Mouse (Mus musculus): ENCODE data around the gene Helz.
A peak's percentile ranks its signal among the peaks of the same experiment; 100 is the strongest.

Gene Helz

GRCm38 (mm10) chr11:107617976-107618375 is 70.2 kb downstream of the Helz start:
- DNase-seq (ENCODE audit: low spot score in 2 of 2): no peak

DNA sequence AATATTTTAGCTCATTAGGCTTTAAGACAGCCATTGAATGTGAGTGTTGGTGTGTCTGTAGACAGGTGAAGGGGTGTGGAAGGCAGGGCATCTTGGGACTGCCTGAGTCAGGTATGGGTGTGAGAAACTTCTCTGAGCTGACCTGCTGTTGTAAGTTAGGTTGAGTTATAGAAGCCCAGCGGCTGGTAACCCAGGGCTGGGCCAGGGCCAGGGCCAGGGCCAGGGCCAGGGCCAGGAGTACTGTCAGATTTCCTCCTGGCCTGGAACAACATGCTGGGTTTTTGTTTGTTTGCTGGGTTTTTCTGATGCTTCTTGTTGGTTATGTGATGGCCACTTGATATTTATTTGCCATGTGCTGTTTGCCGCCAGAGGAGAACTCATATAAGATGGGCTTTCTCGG is 76.9 kb downstream of the Helz start:
- DNase-seq (ENCODE audit: low spot score in 2 of 2): no peak

DNA sequence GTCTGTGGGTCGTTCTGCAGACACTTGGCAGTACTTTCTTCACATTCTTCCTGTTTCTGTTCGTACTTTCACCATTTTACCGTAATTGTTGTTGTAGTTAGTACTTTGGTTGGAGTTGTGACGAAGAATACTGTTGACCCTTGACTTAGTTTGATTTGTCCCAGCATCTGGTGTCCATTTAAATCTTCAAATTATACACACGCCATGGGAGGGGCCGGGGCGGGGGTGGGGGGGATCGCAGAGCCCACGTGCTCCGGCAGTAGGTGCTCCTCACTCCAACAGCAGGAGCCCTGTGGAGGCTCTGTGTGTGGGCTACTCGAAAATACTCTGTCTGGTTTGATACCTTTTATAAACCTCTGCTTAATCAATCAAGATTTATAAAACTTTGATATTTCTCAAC is 78.0 kb downstream of the Helz start:
- DNase-seq (ENCODE audit: low spot score in 2 of 2): no peak

GRCm38 (mm10) chr11:107629504-107629903 is 81.8 kb downstream of the Helz start:
- DNase-seq (ENCODE audit: low spot score in 2 of 2): peak; percentile 50 to 72

DNA sequence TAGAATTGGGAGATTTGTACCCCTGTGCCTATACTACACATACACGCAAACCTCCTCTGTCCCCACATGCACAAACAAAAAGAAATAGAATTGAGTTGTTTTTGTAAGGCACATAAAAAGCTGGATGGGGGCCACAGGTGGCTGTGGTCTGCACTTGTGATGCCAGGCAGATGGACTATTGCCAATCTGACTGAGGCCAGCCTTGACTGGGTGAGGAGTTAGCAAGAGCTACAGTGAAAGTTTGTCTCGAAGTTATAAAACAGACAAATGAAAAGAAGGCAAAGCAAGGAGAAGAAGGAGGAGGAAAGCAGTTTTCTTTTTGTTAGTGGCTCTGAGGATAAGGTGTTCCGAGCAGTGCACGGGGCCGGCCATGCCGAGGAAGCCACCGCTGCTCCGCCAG is 82.2 kb downstream of the Helz start:
- DNase-seq (ENCODE audit: low spot score in 2 of 2): no peak

DNA sequence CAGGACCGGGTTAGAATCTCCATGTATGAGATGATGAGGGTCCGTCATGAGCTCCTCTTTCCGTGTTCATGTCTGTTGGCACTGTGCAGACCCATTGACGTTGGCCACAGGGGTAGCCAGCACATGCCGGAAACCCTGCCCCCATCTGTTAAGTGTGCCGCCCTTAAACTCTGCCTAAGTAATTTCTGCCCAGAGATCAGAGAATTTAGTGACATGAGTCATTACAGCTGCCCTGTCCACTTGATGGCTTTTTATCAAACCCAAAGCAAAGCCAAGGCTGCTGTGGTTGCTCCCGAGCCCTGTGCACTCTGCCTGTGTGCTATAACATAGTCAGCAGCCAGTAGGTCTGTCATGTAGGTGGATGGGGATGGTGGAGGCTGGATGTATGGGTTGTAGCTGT is 83.4 kb downstream of the Helz start:
- no peak for DNase-seq (ENCODE audit: low spot score in 2 of 2)

GRCm38 (mm10) chr11:107633563-107634146 is 85.9 kb downstream of the Helz start:
- no peak for DNase-seq (ENCODE audit: low spot score in 2 of 2)

DNA sequence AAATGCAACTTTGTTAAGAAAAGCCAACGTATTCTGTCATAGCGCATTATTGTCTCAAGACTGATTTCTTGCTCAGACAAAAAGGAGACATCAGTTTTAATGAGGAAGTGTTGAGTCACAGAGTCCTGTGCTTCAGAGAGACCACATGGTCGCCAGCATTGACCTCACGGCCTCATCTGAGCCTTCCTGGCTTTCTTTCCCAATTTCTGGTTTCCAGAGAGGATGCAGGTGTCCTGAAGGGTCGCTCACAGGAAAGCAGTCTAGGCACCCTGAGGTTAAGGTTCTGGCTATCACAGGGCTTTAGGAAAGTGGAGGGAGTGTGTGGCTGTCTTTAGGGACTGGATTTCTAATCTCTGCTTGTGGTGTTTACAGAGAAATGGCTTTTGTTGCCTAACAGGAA is 90.4 kb downstream of the Helz start:
- no peak for DNase-seq (ENCODE audit: low spot score in 2 of 2)

GRCm38 (mm10) chr11:107639657-107640056 is 91.9 kb downstream of the Helz start:
- DNase-seq (ENCODE audit: low spot score in 2 of 2): no peak

GRCm38 (mm10) chr11:107644461-107644860 is 96.7 kb downstream of the Helz start:
- no peak for DNase-seq (ENCODE audit: low spot score in 2 of 2)

DNA sequence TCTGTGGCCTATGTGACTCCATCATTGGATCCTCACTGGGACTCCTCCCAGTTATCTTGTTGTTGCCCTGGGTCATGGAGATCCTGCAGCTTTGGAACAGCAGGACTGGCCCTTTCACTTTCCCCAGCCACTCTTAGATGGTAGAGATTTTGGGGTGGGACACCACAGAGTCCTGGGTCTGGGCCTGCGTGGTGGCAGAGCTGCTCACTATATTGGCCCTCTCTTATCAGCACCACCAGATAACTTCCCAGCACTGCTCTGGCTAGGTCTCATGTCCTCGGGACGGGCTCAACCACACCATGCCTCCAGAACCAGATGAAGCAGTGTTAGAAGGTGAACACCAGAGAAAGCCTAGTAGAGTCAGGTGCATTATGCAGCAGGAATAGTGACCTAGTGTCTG is 99.6 kb downstream of the Helz start:
- DNase-seq (ENCODE audit: low spot score in 2 of 2): no peak

DNA sequence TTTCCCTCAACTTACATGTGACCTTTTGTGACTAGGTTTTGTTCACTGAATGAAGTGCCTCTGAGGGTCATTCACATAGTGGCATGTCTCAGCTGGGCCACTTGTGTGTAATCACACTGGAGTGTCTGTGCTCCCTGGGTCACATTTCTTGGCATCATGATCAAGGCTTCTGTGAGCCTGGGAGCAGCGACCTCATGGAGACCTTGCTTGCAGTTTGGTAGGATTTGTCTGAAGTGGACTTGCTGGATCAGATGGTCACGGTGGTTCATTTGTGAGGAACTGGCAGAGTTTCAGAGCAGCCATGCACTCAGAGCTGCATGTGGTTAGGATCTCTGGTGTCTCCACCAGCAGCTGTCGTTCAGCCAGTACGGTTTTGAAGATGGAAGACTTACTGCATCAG is 100.9 kb downstream of the Helz start:
- DNase-seq (ENCODE audit: low spot score in 2 of 2): no peak

- no peak for DNase-seq (ENCODE audit: low spot score in 2 of 2)
These were observed 101.7 kb downstream of the Helz start for GRCm38 (mm10) chr11:107649458-107649857.

- DNase-seq (ENCODE audit: low spot score in 2 of 2): no peak
These were observed 102.8 kb downstream of the Helz start for GRCm38 (mm10) chr11:107650422-107651051.

GRCm38 (mm10) chr11:107651391-107651790 is 103.7 kb downstream of the Helz start:
- no peak for DNase-seq (ENCODE audit: low spot score in 2 of 2)

DNA sequence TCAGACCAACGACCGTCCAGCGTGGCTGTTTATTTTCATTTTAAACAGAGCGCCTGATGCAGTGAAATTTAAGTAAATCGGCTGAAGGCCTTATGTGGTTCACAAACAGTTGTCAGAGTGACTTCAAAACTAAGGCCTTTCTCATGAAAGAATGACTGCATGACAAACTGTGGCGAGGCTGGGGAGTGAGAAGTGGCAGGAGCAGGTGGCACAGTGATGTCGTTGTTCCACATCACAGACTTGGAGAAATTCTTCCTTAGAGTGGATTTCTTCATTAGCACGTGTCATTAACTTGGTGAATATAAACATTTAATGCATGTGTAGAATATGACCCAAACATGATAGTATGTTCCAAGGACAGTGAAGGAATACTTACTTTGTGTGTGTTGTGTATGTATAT is 104.4 kb downstream of the Helz start:
- DNase-seq (ENCODE audit: low spot score in 2 of 2): no peak

DNA sequence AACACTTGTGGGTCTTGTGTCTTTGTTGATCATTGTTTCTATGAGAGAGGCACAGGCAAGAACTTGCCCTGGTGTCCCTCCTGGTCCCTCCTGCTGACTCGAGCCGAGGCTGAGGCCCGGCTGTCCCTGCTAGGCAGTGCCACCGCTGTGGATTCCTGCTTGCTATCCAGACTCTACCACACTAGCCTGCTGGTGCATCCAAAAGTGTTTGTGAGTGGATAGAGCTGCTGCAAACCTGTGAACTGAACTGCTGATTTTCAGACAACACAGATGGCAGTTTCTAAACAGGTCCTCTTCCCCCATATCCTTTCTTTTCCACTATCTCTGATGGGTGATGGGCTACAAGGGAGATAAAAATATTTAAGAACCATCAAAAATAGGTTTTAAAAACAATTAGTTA is 107.8 kb downstream of the Helz start:
- DNase-seq (ENCODE audit: low spot score in 2 of 2): no peak

GRCm38 (mm10) chr11:107657117-107657516 is 109.4 kb downstream of the Helz start:
- no peak for DNase-seq (ENCODE audit: low spot score in 2 of 2)

- DNase-seq (ENCODE audit: low spot score in 2 of 2): no peak
These were observed 112.7 kb downstream of the Helz start for GRCm38 (mm10) chr11:107660452-107660851.

DNA sequence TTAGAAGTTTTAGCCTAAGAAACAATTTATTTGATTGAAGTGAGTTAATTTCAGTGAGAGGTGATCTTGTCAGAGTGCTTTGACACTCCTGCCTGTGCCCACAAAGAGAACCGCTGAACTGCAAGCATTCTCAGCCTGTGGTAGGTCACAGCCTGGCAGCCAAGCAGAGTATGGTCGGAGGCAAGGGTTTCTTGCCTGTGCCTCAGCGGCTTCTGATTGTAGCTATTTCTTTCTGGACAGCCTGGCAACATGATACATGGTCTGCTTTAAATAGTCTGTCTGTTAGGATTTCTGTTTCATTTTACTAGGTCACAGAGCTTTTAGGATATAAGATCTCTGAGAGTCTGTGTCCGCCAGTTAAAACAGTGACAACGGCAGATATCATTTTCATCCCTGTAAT is 114.9 kb downstream of the Helz start:
- DNase-seq (ENCODE audit: low spot score in 2 of 2): no peak

- no peak for DNase-seq (ENCODE audit: low spot score in 2 of 2)
These were observed 119.8 kb downstream of the Helz start for GRCm38 (mm10) chr11:107667542-107667941.

DNA sequence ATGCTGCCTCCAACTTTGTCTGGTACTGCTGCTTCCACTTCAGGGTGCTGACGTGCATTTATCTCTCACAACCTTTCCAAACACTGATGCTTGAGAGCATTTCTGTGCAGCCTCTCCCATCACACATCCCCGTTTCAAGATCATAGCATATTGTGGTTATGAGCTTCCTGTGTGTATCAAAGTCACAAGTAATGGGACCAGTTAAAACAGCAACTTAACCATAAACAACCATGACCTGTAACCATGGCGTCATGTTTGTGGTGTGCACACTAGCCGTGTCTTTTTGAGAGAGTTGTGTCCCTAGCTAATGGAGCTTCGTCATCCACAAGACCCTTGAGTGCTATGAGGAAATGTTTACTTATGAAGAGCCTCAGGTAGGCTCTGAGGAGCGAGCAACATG is 120.5 kb downstream of the Helz start:
- DNase-seq (ENCODE audit: low spot score in 2 of 2): no peak

DNA sequence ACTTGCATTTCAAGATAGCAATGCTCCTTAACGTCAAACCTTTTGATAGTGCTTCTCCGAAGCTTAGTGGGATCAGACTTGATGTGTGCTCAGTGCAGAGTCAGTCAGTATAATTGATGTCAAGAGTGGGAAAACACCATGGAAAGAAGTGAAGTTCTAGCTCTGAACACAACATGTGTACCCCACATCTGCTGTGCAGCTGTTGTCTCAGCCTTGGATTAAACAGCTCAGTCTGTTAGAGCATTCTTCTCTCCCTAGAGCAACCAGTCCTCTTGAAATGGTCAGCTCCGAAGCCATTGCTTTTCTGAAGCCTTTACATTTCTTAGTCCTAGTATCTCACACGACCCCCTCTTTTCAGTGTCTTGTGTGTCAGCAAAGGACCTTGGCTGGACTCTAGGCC is 121.2 kb downstream of the Helz start:
- no peak for DNase-seq (ENCODE audit: low spot score in 2 of 2)

- DNase-seq (ENCODE audit: low spot score in 2 of 2): no peak
These were observed 126.3 kb downstream of the Helz start for GRCm38 (mm10) chr11:107674006-107674405.

Data from frontal cortex, postnatal 36 days (tissue).